Mouse (Mus musculus): ENCODE results near the gene P2ry13.

- TF ChIP-seq POLR2A (IDR thresholded peaks at IDR 0.05; ENCODE audit: borderline replicate concordance, insufficient read depth, low read length) (no peak), CTCF (IDR thresholded peaks at IDR 0.05; ENCODE audit: borderline replicate concordance, insufficient read depth, low read depth, low read length) (no peak)
Observed at GRCm38 (mm10) chr3:59227696-59228095, 17.0 kb upstream of the P2ry13 start.
